Comparison of ENCODE assay signal across 23 mouse cellular contexts in genomic region chr3:28392542-28392941, GRCm38 (mm10).
DNase-seq lines count a peak whose midpoint lies in the region; ATAC-seq and TF ChIP-seq lines count a peak whose summit lies in the region.
"Had no signal": no experiment of that assay in that cellular context is flagged by ENCODE, and none has a peak within 500 bp of the region (broad histone marks: within the 10 kb centered on the region; RNA-seq: fewer than 3 reads in every experiment).

No protein-coding gene starts in this region.

- ATAC-seq in heart, embryonic 11.5 days (replicated peaks; ENCODE audit: insufficient number of reproducible peaks, low FRiP score, low TSS enrichment): no peak
- ATAC-seq: activated CD4-positive, CD25-positive, alpha-beta regulatory T cell, adult 4 months; CD4-positive, CD25-positive, alpha-beta regulatory T cell, adult 4 months; forebrain, embryonic 13.5 days; forebrain, embryonic 15.5 days; Patski had no signal

- no peak overlapping the region for H3K27ac ChIP-seq in heart, embryonic 11.5 days (ENCODE audit: low read depth, low read length)
- H3K27ac ChIP-seq in layer of hippocampus, adult 2 months: no peak overlapping the region
- H3K27ac ChIP-seq: embryonic facial prominence, embryonic 10.5 days; embryonic facial prominence, embryonic 12.5 days; forebrain, embryonic 13.5 days; forebrain, embryonic 15.5 days had no signal

- H3K4me3 ChIP-seq in heart, embryonic 11.5 days (ENCODE audit: low read depth, low read length): no peak overlapping the region
- no peak overlapping the region for H3K4me3 ChIP-seq in layer of hippocampus, adult 2 months
- H3K4me3 ChIP-seq: embryonic facial prominence, embryonic 10.5 days; embryonic facial prominence, embryonic 12.5 days; forebrain, embryonic 13.5 days; forebrain, embryonic 15.5 days had no signal

- TF ChIP-seq CTCF in layer of hippocampus, adult 2 months (conservative IDR thresholded peaks at IDR 0.05): 0 out of 2 replicates have a peak, but pooled peaks have one; percentile 17

- no peaks in the 10 kb centered on the region for H3K36me3 ChIP-seq in heart, embryonic 11.5 days (ENCODE audit: control insufficient read depth, insufficient read depth, low read length)
- H3K36me3 ChIP-seq: embryonic facial prominence, embryonic 10.5 days; embryonic facial prominence, embryonic 12.5 days; forebrain, embryonic 15.5 days; G1E had no signal

- no peaks in the 10 kb centered on the region for H3K4me1 ChIP-seq in heart, embryonic 11.5 days (ENCODE audit: control insufficient read depth, insufficient read depth, low read length)
- H3K4me1 ChIP-seq: embryonic facial prominence, embryonic 10.5 days; embryonic facial prominence, embryonic 12.5 days; forebrain, embryonic 13.5 days; forebrain, embryonic 15.5 days had no signal

- 0 out of 2 replicates have a peak, but pooled peaks cover 2% of the 10 kb centered on the region for H3K9me3 ChIP-seq in heart, embryonic 11.5 days (replicated peaks; ENCODE audit: control insufficient read depth, low read length)
- H3K9me3 ChIP-seq: embryonic facial prominence, embryonic 12.5 days; forebrain, embryonic 13.5 days; forebrain, embryonic 15.5 days; G1E had no signal

- intact Hi-C loops in gastrocnemius, postnatal 36 days (cut with DNase I): no loop called here

- H3K9ac ChIP-seq in heart, embryonic 11.5 days (ENCODE audit: low read depth, low read length): no peak overlapping the region
- H3K9ac ChIP-seq: embryonic facial prominence, embryonic 12.5 days; forebrain, embryonic 13.5 days; forebrain, embryonic 15.5 days had no signal

- no peaks in the 10 kb centered on the region for H3K27me3 ChIP-seq in heart, embryonic 11.5 days (ENCODE audit: control insufficient read depth, insufficient read depth, low read length)
- H3K27me3 ChIP-seq: CH12.LX; embryonic facial prominence, embryonic 12.5 days; forebrain, embryonic 13.5 days; forebrain, embryonic 15.5 days; Patski had no signal

- no peak overlapping the region for H3K4me2 ChIP-seq in heart, embryonic 11.5 days
- H3K4me2 ChIP-seq: embryonic facial prominence, embryonic 12.5 days; forebrain, embryonic 13.5 days; forebrain, embryonic 15.5 days had no signal

- peak; percentile 61 for DNase-seq in heart, adult 11 months
- DNase-seq in layer of hippocampus, adult 2 months (ENCODE audit: low spot score in 2 of 2): no peak
- no peak for DNase-seq in layer of hippocampus, adult 11-12 months (ENCODE audit: low spot score)
- DNase-seq in gastrocnemius, postnatal 36 days: no peak
- DNase-seq: adrenal gland, adult 8-10 months; adrenal gland, postnatal 14 days; adrenal gland, postnatal 36 days; B cell, adult 2 months; cerebellum, adult 11-12 months; cerebellum, adult 2 months; cerebellum, adult 9-10 months; cerebellum, postnatal 10 days; cerebellum, postnatal 25 days had no signal
